Mouse (Mus musculus) gastrocnemius, adult 18-20 months (tissue): ENCODE data around the gene Grin1. TPM values are rescaled to one million over a fixed set of nuclear protein-coding genes. Genes with fewer than 3 reads are reported as not detected.

Source experiments
- DNase-seq: peaks from one replicate; pipeline ENCODE4 v3.0.0; 2021; ENCODE audit warnings: low spot score
- long read RNA-seq, 2 experiments: library from polyadenylated mRNA; stranded (forward); transcript quantifications; one replicate each; pipeline ENCODE4 v2.0.0; 2021
- total RNA-seq, 2 experiments: library from RNA; stranded (reverse); gene quantifications; 2 replicates each; pipeline ENCODE4 v1.2.3; 2021

Grin1 gene
- total RNA-seq = not detected
- long read RNA-seq, experiment 1 = 0 reads
- long read RNA-seq, experiment 2, partial matches to known transcripts = 0 of 2 reads
- long read RNA-seq, experiment 2, other reads (novel, unspliced or antisense) = 2 of 2 reads

DNA sequence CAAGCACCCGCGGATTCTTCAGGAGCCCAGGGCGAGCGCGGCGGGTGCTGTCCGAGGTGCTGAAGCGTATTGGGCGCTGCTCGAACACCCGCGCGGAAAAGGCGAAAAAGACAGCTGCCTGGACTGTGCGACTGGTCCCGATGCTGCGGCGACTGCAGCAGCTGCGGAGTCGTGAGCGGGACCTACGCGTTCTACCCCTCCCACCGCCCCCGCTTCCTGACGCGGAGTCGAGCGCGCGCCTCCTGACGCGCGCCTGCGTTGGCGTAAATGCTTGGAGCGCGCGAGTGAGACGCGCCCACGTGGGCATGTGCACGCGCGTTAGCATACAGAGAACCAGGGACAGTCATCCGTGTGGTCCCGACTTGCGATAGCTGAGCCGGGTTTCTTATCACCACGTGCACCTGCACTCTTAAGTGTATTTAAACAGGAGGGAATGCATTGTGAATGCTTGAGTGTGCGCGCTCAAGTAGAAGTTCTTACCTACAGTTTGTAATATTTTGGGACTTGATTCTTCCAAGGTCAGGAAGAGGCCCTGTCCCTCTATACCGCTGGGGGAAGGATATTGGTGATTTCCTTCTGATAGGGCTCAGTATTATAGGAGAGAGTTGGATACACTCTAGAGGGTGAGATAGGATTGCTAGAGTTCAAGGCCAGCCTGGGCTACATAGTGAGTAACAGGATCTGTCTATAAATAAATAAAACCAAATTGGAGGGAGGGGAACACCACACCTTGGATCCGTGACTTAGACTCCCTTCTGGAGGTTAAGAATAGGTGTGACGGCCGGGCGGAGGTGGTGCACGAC is at the start of gene Grin1:
TSS of gene Grin1 (minus strand) at position 217 of the 803 bp plus-strand sequence.
- DNase-seq = peak; percentile 28

DNA sequence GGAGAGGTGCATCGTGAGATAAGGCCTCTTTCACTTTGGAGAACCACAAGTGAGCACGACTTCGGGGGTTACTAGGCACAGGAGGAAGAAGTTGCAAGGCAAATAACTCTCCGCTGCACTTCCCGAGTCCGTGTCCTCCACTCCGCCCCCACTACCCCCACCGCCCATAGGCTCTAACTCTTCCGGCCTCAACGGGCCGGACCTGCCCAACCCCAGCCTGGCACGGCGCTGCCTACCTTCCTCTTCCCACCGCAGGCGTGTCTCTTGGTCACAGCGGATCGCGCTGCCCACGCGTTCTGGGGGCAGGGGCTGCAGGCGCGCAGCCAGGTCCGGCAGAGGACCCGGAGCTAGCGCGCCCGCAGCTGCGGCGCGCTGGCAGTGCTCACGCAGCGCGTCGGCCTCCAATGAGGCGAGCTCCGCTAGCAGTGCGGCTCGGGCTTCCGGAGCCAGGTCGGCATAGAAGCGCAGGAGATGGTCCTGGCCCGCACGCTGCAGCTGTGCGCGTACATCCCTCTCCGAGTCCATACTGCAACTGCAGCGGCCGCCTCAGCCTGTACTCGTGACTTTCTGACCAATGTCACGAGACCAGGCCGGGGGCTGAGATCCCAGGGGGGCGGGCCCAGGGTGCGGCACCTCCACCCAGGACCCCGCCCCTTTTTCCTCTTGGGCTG is 46.2 kb upstream of the Grin1 start, which contains the start of gene Uap1l1:
TSS of gene Uap1l1 (minus strand) at position 592 of the 671 bp plus-strand sequence.
- peak; percentile 80 for DNase-seq

DNA sequence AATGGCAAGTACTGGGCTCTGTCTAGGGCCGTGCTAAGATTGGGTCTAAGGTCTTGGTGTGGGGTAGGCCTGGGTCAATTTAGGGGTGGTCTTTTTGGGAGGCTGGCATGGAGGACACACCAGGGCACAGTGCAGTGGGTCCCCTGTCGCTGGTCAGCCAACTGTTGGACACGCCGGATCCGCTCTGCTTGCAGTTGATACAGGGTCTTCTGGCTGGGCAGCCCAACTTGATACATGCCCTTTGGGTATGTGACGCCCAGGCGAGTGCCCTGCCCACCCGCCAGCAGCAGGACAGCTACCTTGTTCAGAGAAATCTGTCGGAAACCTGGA is 45.7 kb upstream of the Grin1 start:
- no peak for DNase-seq

DNA sequence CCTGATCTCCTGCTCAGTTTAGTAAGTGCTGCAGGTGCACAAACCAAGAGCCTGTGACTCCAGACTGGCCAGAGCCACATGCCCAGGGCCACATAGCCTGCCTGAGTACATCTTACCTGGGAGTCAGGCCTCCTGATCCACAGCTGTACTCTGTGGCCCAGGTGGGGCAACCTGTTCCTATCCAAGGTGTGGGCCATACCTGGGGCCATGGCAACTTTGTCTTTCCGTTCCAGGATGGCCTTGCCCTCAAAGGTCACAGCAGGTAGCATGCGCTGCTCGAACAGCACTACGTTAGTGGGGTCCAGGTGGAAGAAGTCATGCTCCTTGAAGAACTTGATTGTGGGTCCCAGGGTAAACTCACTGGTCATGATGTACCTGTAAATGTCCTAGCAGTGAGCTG is 45.3 kb upstream of the Grin1 start:
- no peak for DNase-seq

DNA sequence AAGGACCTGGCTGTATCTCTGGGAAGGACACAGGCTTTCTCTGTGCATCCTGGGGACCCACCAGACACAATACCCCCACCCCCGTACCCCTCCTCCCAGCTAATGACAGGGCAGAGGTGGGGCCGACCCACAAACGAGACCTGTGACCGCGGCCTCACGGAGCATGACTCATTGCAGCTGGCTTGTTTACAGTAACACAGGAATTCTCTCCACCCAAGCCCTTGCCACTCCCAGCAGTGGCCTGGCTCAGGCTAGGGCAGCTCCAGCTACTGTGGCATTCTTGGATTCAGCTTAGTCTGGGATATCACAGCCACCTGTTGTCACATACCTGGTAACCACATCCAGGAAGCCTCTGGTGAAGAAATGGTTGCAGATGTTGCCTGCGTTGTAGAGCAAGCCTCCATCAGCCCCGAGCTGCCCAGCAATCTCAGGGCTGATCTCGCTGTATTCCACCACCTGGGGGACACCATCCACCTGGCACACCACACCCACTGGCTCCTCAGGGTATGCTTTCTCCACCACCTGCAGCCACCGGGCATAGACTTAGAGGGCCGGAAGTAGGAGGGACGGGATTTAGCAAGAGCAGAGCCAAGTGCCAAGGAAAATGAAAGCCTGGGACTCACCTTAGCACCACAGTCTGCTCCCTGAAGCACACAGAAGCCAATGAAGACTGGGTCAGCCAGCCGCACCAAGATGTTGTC is 44.6 kb upstream of the Grin1 start:
- DNase-seq = no peak

DNA sequence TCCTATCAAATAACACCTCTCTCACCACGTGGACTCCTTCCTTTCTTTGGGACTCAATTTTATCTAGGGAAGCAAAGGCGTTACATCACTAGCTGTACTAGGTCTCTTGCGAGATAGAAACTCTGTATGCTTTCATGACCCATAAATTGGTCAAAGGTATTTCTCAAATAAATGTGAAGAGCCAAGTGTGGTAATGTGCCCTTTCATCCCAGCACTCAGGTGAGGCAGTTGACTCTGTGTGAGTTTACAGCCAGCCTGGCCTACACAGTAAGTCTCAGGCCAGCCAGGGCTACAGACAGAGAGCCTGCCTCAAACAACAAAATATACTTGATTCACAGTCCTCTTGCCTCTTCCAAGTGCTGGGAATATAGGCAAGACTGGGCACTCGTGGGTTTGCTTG is 40.9 kb upstream of the Grin1 start:
- no peak for DNase-seq

DNA sequence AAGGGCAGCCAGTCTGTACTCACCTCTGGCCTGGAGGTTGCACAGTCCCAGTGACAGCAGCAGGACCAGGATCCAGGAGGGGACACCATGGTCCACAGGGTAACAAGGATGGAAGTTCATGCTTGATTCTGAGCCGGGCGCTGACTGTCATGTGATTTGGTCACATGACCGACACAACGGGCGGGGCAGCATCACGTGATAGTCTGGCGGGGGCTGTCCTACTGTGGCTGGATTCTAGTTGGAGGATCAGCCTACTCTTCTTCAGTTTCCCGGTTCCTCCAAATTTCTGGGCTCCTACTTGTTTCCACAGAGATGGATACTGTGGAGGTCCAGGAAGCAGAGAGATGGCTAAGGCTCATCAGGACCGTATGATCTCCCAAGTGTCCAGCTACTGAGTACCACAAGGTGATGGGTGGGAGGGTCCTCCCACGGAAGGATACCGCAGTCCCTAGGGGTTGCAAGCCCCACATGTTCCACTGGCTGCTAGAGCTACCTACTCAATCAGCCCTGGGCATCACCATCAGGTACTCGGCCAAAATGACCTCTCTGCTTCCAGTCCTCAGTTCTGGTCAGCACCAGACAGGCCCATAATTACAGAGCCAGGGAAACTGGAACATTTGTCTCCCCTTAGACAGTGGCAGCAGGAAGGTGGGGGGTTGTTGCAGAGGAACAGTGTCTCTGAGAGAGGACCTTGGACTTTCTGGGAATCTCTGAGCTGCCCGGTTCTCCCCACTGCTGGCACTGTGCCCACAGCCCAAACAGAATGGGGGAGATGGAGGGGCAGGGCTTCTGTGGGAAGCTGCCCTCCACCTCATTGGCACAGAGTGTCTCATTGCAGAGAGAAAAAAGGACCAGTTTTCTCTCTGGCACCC is 37.5 kb upstream of the Grin1 start, which contains the start of gene Dpp7:
TSS of gene Dpp7 (minus strand) at position 152 of the 872 bp plus-strand sequence.
- DNase-seq = peak; percentile 89

DNA sequence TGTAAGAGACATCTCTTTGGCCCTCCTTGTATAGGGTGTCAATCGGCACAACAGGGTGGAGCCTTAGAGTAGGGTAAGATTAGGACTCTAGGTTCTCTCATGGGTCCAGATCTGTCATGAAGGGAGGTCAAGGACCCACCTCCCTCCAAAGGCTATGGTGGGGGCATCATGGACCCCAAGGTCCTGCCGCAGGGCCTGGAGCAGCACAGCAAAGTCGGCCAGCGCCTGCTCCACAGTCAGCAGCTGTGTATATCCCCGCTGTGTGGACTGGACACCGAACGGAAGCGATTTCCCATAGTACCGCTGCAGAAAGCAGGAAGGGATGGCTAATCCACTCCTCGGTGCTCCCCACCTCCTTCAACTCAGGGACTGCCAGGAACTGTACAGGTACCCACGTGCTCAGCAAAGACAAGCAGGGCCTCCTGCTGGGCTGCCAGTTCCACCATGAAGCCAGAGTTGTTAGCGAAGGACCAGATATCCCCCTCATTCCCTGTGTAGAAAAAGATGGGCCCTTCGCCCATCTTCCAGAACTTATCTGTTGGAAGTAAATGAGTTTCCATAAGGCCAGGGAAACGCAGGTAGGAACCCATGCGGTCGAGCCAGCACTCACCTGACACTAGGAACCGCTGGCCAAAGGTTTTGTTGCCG is 36.6 kb upstream of the Grin1 start:
- DNase-seq = no peak

DNA sequence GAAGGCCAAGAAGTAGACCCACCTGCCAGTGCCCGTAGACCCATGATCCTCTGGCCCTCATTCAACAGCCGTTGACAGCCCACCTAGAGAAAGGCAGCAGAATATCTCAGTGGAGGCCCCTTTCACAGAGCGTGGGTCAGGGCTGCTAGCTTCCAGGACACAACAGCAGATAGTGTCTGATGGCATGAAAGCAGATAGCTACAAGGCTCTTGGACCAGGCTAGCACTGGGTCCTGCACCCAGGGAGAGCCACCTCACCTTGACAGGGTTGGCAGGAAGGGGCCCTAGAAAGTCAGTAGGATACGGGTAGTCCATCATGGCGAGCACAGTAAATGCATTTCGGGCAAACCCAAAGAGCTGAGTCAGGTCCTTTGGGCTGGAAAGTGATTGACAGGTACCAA is 35.2 kb upstream of the Grin1 start:
- DNase-seq = no peak

DNA sequence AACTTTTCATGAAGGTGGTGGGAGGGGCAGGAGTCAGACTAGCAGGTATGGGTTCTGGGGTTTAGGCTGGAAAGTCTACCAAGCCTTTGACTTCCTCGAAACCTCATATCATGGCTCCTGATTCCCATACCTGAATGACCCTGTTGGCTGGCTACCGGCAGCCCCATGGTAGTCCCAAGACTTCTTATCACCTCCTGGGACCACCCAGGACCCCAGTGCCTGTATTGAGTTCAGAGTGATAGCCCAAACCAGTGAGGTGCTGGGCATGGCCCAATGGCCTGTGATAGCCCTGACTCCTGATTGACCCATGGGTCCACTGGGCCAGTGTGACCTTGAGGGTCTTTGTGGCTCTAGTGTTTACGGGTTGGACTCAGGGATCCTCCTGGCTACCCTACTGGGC is 31.7 kb upstream of the Grin1 start:
- no peak for DNase-seq

DNA sequence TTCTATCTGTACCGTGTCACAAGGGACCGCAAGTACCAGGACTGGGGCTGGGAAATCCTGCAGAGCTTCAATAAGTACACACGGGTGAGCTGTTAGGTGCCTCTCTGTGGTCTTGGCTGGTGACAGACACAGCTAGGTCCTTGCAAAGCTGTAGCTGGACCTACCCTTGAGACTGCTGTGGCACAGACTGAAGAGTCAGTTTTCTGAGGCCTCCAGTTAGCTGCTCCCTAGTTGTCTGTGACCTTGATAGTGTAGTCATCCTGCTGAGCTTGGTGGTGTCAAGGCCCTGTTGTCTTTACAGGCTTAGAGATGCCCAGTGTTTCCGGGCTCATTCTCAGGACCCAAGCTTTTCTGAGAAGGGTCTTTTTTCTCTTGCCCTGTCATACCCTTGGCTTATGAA is 30.5 kb upstream of the Grin1 start:
- no peak for DNase-seq

DNA sequence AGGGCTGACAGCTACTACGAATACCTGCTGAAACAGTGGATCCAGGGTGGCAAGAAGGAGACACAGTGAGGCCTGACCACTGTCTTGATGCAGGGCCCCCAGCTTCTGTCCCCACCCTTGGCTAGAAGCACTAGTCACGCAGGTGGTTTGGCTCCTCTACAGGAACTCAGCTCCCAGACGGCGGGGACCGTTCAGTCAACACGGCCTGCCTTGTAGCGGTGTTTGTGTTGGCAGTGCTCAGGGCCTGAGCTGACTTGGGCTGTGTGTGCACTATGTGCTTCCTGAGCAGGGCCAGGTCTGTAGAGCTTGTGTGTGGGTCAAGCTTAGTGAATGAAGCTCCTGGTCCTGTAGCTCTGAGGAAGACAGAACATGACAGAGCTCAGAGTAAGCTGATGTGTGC is 29.2 kb upstream of the Grin1 start:
- DNase-seq = no peak

DNA sequence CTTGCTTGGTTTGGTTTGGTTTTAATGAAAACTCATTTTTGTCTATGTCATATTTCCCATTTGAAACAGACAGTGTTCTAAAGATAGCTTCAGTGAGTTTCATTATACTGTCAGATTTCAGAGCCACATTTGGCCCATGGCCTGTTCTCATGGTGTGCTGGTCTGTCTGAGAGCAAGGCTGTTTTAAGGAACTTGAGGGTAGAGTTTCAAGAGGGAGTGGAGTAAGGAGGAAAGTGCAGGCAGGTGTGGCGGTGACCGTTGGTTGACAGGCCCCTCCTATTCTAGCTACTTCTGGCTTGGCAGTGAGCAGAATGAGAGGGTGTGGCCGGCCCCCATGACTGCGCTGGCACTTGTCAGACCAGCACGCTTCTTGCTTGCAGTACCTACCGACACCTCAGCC is 19.3 kb upstream of the Grin1 start:
- DNase-seq = no peak

DNA sequence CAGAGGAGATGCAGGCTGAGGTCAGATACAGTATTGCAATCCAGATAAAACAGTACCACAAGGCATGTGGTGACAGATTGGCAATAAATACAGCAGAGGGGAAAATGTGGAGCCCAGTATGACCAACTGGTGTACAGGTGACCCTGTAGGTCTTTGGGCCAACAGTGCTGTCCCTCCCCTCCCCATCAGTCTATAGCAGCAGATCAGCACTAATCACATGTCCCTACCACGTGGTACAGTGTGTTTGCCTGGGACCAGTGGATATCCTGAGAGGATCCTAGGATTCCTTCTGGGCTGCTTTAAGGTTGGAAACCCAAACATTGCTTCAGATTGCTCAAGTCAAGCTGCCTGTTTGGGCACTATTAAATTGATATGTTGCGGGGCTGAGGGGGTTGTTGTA is 14.6 kb upstream of the Grin1 start:
- no peak for DNase-seq

DNA sequence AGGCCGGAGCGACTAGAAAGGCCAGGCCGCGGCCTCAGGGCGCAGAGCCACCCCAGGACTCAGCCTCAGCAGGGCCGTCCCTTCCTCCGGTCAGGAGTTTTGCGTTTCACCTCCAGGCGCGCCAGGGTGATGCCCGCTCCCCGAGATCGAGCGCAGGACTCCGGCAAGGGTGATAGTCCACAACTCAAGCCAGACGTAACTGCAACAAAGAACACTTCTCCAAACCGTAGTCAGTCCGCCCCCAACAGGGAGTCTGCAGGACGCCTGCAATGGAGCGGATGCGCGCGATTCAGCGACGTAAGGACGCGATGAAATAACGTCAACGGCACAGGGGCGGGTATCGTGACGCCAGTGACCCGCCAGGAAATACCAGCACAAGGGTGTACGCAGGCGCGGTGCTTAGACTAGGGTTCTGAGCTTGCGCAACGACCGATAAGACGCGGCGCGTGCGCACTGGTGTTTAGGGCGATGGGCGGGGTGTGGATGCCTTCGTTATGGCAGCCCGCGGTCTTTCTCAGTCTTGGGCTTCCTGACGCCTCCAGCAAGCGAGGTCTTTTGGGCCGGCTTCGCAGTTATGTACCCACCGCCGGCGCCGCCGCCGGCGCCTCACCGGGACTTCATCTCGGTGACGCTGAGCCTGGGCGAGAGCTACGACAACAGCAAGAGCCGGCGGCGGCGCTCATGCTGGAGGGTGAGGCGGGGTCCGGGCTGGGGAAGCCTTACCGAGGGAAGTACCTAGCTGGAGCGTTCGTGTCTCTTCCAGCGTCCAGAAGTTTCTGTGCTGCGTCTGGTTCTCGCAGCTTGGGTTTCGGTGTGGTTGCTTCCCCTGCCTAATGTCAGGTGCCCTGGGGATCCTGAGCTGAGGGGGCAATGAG is 13.5 kb upstream of the Grin1 start, which contains the start of gene Man1b1:
TSS of gene Man1b1 (plus strand) at position 53 of the 875 bp plus-strand sequence.
- peak; percentile 99 for DNase-seq

DNA sequence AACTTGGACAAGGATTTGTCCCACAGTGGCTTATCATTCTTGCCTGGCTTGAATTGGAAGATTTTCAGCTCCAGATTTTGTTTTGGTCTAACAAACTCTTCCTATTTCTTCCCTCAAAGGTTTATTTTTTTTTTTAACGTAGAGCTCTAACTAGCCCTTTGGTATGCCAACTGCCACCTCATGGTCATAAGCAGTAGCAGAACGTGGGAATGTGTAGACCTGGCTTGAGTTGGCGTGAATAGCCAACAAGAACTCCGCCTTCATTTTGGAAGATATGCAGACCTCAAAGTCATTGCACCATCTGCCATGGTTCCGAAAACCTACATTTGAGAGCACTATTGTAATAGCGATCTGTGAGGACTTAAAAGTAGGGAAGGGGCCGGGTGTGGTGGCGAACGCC is 12.5 kb upstream of the Grin1 start:
- DNase-seq = no peak

DNA sequence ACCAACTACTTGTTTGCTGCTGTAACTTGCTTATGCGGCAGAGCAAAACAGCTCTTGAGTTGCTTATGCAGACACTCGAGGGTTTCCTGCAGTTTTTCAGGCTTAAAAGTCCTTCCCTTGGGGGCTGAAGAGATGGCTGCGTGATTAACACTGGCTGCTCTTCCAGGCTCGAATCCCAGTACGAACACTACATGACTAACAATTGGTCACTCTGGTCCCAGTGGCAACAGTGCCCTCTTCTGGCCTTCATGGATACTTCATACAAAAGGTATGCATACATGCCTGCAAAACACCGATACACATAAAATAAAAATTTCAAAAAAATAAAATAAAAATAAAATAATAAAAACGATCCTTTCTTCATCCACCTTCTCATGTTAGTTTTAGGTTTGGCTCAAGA is 9.5 kb upstream of the Grin1 start:
- peak; percentile 18 for DNase-seq

DNA sequence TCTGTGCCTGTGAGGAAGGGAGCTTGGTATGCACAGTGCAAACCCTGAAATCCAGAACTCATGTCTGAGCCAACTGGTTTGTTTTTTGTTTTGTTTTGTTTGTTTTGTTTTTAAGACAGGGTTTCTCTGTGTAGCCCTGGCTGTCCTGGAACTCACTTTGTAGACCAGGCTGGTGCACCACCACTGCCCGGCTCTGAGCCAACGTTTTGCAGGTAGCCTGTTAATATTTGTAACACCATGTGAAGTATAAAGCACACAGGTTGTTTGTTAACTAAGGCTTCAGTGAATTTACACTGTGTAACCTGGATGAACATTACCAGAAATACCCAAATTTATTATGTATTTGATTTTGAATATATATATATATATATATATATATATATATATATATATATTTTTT is 7.0 kb upstream of the Grin1 start:
- no peak for DNase-seq

DNA sequence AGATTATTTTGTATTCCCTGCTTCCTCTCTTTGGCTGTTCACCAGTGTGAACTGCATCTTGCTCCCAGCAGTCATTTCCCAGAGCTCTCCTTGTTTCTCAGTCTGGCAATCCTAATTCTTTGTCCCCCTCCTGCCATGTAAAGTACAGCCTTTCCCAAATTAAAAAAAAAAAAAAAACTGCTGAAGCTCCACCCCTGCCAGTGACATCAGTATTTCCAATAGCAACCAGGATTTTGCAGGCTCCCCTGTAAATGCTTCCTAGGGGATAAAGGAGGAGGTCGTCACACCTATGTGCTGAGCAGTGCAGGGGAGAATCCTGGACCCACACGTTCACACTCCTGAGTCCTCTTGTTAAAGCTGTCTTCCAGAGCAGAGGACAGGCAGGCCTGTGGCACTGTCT is 1.1 kb upstream of the Grin1 start:
- no peak for DNase-seq
